Mouse (Mus musculus) CH12.LX (cell line): Measurements from ENCODE around the gene Tcp11l2.

Experiments used
- CTCF ChIP-seq, 2 experiments: IDR thresholded peaks in 1 of 2; conservative IDR thresholded peaks in 1 of 2; 2 replicates each; pipeline ENCODE4 v1.5.1; 2011 to 2012; ENCODE audit warnings: low read depth in 2 of 2, low read length in 2 of 2, improper control_type of control experiment in 1 of 2, inconsistent platforms in 1 of 2, mild to moderate bottlenecking in 1 of 2, moderate library complexity in 1 of 2
- EP300 ChIP-seq: IDR thresholded peaks from 2 replicates; pipeline ENCODE4 v1.6.1; 2011; ENCODE audit warnings: low read length, improper control_type of control experiment
- HCFC1 ChIP-seq: IDR thresholded peaks from 2 replicates; pipeline ENCODE4 v1.6.1; 2012; ENCODE audit warnings: low read depth, mild to moderate bottlenecking, inconsistent platforms, low read length, improper control_type of control experiment
- JUND ChIP-seq: conservative IDR thresholded peaks from 2 replicates; pipeline ENCODE4 v1.6.1; 2011; ENCODE audit warnings: low read depth, low read length, improper control_type of control experiment
- MAZ ChIP-seq: IDR thresholded peaks from 2 replicates; pipeline ENCODE4 v1.6.1; 2012; ENCODE audit warnings: low read depth, mild to moderate bottlenecking, inconsistent platforms, low read length, improper control_type of control experiment, moderate library complexity
- MEF2A ChIP-seq: IDR thresholded peaks from 2 replicates; pipeline ENCODE4 v1.6.1; 2014; ENCODE audit warnings: low read depth, mild to moderate bottlenecking, inconsistent platforms, low read length, improper control_type of control experiment, borderline replicate concordance
- MYC ChIP-seq: IDR thresholded peaks from 2 replicates; pipeline ENCODE4 v1.6.1; 2011; ENCODE audit warnings: low read depth, mild to moderate bottlenecking, improper control_type of control experiment, low read length
- POLR2A ChIP-seq: IDR thresholded peaks from 2 replicates; pipeline ENCODE4 v1.6.1; 2011; ENCODE audit warnings: low read depth, mild to moderate bottlenecking, improper control_type of control experiment, low read length
- TCF12 ChIP-seq: IDR thresholded peaks from 2 replicates; pipeline ENCODE4 v1.6.1; 2014; ENCODE audit warnings: low read depth, mild to moderate bottlenecking, inconsistent platforms, low read length, improper control_type of control experiment
- ZKSCAN1 ChIP-seq: IDR thresholded peaks from 2 replicates; pipeline ENCODE4 v1.6.1; 2012; ENCODE audit warnings: low read depth, inconsistent platforms, low read length, improper control_type of control experiment, borderline replicate concordance
- ZMIZ1 ChIP-seq: IDR thresholded peaks from 2 replicates; pipeline ENCODE4 v1.6.1; 2012; ENCODE audit warnings: low read depth, mild to moderate bottlenecking, inconsistent platforms, low read length, improper control_type of control experiment

- peak; percentile 79; the same call in 1 of the 2 replicates for TF ChIP-seq MYC
- peak; percentile 63 for TF ChIP-seq EP300
- TF ChIP-seq ZMIZ1: no peak
- no peak for TF ChIP-seq POLR2A
- TF ChIP-seq CTCF (conservative IDR thresholded peaks at IDR 0.05 in 1 of 2, IDR thresholded peaks at IDR 0.05 in 1 of 2; ENCODE audit: low read depth in 2 of 2, low read length in 2 of 2): no peak
- peak; percentile 74 for TF ChIP-seq JUND
- TF ChIP-seq MEF2A: peak; percentile 98
- 0 out of 2 replicates have a peak, but pooled peaks have one; percentile 11 for TF ChIP-seq HCFC1
- TF ChIP-seq ZKSCAN1: no peak
- TF ChIP-seq MAZ: peak; percentile 50; the same call in 1 of the 2 replicates
- peak; percentile 70 for TF ChIP-seq TCF12
These were observed 5.3 kb upstream of the Tcp11l2 start for GRCm38 (mm10) chr10:84571052-84571639.
